Mouse (Mus musculus): ENCODE measurements around the gene Tatdn2.

Tatdn2 gene

DNA sequence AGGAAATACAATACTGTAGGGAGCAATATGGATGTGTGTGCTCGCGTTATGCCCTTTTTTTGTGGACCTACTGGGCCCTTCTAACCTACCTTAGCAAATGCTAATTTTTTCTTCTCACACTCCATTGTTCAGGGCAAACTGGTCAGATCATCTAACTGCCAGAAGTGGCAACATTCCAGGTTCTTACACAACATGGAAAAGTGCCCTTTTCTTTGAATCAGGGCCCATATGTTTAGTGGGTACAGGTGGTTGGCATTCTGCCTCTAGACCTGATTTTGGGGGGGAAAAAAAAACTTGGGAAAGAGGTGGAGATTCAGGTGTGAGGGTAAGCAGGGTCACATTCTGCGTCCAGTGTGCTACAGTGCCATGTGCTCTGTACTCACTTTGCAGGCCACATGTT is 20.7 kb downstream of the Tatdn2 start:
- no peak for DNase-seq

DNA sequence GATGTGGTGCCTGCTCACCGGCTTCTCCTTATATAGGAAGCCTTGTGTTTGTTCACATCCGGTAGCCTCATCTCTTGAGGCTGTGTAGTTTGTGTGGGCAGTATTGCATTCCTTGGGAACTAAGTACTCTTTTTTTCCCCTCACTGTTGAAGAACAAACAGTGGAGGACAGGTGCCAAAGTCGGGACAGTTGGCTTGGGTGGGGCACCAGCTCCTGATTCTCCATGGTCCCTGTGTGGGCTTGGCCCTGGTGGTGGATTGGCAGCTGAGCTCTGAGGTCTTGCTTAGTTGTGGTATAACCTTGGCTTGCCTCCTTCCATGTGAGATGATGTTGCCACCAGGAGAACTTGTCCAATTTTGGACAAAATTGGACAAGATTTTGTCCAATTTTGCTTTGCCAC is 23.0 kb downstream of the Tatdn2 start, which contains the start of gene Ghrl:
TSS of gene Ghrl (minus strand) at position 3 of the 400 bp plus-strand sequence.
- no peak for DNase-seq

DNA sequence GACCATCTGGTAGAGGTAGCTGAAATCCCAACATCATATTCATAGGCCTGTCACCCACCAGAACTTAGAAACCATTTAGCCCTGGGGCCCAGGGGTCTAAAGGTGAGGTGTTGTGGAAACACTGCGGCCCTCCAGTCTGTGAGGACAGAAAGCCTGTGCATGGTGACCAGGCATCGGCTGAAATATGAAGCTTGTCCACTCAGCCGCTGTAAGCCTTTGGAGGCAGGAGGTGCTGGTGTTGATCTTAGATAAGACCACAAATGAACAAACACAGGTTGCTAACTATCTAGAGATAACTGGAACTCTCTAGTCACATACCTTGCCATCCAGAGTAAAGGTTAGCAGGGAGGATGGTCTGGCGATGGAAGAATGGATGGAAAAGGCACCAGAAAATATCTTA is 24.2 kb downstream of the Tatdn2 start:
- DNase-seq: no peak

DNA sequence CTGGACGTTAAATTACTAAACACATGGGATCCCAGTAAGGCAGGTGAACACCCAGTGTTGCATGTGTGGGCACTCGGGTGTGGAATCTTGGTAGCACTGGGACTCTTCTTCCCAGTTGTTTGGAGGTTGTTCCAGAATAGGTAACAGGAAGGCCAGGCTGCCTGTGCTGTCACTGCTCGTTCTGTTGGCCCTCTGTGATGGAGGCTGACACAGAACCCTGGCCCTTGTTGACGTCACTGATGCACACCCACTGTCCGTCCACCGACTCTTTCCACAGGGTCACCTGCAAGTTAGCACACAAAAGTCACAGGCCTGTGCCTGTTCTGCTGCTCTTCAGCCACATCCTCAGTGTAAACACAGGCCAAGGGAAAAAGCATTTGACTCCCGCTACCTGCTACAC is 31.3 kb downstream of the Tatdn2 start:
- no peak for DNase-seq

DNA sequence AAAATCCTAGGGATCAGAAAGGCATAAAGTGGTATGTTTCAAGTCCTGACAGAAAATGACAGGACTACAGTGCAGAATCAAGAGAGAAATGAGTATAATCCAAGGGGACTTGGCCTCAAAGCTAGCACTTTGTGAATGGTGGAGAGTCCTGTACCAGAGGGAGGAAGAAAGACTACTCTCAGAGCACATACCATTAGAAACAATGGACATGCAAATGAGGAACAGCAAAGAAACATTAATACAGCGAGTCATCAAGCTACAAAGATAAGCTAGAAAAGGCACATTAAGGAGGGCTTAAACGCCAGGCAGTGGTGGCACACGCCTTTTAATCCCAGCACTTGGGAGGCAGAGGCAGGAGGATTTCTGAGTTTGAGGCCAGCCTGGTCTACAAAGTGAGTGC is 34.4 kb downstream of the Tatdn2 start:
- no peak for DNase-seq

DNA sequence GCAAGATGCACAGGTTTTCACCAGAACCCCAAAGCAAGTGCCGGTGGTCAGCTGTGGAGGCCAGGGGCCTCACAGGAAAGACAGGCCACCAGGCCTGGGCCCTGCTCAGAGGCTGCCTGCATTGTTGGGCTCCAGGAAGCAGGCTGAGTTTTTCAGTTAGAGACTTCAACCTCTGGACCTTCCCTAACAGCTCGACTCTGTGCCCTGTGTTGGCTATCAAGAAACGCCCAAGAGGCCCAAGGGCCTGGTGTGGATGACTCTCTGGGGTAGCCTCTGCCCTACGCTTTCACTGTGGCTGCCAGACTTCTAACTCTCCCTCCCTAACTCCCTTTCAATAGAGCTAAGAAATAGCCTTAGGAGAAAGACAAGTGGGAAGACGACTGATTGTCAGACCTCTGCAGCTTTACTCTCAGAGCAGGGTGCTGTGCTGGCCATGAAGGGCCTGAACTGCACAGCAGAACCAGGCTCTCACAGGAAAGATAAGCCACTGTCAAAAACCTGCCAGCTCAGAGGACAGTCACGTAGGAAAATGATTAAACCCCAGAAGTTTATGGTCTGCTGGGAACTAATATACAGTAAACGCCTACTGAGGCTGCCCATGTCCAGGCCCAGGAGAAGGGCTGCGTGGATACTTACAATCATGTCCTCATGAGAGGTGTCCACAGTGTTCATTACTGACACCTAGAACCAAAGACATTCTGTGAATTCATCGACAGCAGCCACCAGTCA is 40.6 kb downstream of the Tatdn2 start:
- DNase-seq: no peak

DNA sequence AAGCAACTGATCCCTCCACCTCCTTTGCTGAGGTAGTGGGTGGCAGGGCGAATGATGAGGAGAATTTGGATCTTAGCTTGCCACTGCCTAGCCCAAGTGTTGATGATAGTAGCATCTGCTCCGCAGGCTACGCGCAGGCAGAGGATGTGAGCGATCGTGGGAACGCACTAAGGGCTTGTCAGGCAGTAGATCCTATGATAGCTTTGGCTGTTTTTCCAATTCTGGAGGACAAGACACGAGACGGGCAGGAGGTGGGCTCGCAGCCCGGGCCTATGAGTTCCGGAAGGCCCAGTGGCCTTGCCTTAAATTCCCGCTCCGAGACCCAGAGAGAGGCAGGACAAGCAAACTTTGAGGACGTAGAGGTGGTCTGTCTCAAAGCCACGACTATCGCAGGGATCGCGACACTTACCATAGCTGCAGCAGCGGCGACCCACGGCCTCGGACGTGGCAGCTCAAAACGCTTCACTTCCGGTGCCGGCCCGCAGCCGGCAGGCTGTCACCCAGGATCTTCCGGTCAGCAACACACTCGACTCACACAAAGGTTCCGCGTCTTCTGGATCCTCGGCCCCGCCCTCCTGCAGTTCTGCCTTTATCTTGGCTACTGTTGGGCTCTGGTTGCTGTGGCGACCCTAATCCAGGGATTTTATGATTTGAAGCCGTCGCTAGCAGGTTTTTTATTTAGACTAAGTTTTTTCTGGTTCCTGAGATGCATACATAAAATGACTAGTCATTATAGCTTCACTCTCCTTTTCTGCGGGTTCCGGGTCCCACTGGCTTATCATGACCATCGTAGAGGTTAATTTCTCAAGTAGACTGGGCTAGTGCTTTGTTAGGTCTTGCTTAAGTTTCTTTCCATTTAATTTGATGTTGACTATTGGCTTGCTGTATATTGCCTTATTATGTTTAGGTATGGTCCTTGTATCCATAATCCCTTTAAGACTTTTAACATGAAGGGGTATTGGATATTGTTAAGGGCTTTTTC is 43.7 kb downstream of the Tatdn2 start, which contains the start of gene Sec13:
TSS of gene Sec13 (minus strand) at position 508 of the 982 bp plus-strand sequence.
- DNase-seq: peak; percentile 87

DNA sequence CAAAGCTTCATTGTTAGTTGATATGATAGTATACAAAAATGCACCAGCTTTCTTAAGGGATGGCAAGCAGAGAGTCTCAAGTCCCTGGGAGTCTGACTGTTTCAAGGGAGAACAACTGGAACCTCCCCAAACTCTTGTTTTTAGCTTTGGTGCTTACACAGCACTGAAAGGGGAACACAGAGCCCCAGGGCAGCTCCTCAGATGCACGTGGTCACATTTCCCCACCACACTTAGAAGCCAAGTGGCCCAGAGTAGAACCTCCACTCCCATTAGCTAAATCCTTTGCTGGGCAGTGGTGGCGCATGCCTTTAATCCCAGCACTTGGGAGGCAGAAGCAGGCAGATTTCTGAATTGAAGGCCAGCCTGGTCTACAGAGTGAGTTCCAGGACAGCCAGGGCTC is 44.6 kb downstream of the Tatdn2 start:
- no peak for DNase-seq

DNA sequence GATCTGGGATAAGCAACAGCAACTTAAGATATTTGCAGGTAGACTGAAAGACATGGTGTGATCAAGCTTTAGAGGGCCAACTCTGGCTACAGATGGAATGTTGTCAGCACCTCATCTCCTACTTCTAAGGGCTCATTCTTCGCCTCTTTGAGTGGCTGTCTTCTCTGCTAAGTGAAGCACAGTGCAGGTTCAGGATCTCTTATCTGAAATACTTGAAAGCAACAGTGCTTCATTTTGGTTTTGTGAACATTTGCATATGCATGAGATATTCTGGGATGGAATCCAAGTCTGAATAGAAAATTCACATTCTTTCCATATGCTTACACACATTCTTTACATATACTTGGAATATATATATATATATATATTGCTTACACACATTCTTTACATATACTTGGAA is 45.5 kb downstream of the Tatdn2 start:
- no peak for DNase-seq

DNA sequence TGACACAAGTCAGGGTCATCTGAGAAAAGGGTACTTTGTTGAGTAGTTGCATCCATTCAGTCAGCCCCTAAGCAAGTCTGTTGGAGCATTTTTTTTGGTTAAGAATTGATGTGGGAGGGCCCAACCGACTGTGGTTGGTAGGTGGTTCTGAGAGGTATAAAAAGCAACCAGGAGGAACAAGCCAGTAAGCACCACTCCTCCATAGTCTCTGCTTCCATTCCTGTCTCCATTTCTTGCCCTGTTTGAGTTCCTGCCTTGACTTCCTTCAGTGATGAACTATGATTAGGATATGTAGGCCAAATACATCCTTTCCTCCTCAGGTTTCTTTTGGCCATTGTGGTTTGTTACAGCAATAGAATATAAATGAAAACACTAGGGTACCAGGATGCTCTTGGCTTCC is 46.3 kb downstream of the Tatdn2 start:
- no peak for DNase-seq

DNA sequence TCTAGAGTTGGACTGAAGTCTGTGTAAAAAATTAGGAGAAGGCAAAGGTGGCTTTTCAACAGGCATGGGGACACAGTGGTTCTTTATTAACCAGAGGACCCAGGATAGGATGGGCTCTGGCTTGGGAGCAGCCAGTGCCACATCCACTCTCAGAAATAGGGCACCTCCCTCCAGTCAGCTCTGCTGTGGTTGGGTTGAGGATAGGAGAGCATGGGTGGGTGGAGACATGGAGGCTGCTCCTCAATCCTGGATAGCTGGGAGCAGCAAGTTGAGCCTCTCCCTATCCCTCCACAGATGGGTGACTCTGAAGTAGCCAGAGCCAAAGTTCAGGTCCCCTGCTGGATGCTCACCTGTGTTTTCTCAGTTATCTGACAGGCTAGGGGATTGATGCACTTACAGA is 48.3 kb downstream of the Tatdn2 start:
- DNase-seq: no peak

DNA sequence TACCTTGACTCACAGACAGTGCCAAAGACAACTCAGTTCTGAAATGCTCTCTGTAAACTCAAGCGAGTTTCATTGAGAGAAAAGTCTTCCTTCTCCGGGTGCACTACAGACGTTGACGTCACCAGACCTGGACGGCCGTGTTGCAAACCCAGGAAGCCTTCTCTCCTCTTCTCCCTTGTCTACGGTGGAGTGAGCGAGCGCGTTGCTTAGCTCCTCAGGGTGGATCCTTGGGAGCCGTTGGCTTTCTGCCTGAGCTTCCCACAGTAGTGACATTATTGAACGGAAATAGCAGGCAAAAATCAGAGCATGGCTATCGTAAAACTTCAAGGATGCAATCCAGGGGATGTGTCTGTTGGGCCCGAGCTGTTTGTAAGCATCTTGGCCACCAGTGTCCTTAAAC is 50.4 kb downstream of the Tatdn2 start:
- DNase-seq: no peak

DNA sequence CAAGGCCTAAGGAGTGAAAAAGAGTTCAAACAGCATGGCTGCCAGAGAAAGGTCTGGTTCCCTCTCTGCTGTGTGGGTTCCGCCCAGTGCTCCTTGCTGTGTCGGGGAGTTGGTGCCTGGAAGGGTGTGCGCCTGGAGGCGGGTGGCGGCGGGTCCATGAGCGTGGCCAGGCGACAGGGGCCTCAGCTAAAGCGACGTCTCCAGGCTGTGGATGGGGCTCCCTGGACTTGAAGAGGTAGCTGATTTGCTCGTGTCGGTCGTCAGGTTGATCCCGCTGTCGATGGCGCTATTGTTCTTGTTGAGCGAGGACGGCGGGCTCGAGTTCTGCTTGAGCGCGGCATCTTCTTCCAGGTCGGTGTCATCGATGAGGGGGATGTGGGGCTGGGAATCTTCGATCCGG is 51.5 kb downstream of the Tatdn2 start:
- DNase-seq: no peak

DNA sequence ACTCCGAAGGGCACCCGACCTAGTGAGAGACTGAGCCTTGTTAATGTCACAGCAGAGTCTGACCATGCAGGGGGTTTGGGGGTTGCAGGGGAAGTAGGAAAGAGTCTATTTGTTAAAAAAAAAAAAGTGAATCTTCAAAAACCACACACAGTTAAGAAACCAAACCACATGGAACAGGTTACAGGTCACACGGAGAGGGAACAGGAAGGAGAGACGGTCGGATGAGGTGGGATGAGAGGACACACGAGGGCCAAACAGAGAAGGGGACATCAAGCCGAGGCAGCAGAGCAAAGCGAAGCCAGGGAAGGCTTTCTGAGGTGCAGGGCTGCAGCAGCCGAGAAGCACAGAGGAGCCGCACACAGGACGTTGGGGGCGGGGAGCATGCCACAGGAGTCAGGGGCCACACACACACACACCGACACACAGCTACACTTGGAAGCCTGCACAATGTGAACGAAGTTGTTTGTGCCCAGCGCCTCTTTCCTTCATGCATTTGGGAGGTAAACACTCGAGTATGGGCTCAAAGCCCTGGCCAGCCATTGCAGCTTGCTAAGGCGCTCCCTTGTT is 52.4 kb downstream of the Tatdn2 start:
- peak; percentile 49 for DNase-seq

Data from thymus, postnatal 14 days (tissue).